8 mouse cellular contexts compared by ENCODE assay signal in genomic region chr2:26315072-26315924, GRCm38 (mm10). TPM values are rescaled to one million over a fixed set of nuclear protein-coding genes. Genes with fewer than 3 reads are reported as not detected.
DNase-seq lines count a peak whose midpoint lies in the region; ATAC-seq and TF ChIP-seq lines count a peak whose summit lies in the region.

Gene Gpsm1 (plus strand): TSS chr2:26315515.

- H3K9ac ChIP-seq in hindbrain, embryonic 15.5 days = peak within 1 kb of the TSS; percentile 82

- peak within 1 kb of the TSS; percentile 93 for H3K27ac ChIP-seq in gastrocnemius, adult 2 months
- H3K27ac ChIP-seq in hindbrain, embryonic 15.5 days (replicated peaks) = peak within 1 kb of the TSS; percentile 91

- intact Hi-C loops in gastrocnemius, adult 2 months (cut with DNase I) = loop anchor here (5.0 kb wide), 1 partner anchor 37 kb away; the partner anchor contains the start of gene Dnlz
- intact Hi-C loops in left cerebral cortex, postnatal 10 days (cut with DNase I) = no loop called here

- H3K9me3 ChIP-seq in hindbrain, embryonic 15.5 days = no peaks in the 10 kb centered on the region
- H3K9me3 ChIP-seq in megakaryocyte, embryonic 14.5 days = no peaks in the 10 kb centered on the region

- ATAC-seq in Patski = peak; percentile 37
- ATAC-seq in hindbrain, embryonic 15.5 days (ENCODE audit: low FRiP score, low read depth) = peak; percentile 88

- H3K4me1 ChIP-seq in hindbrain, embryonic 15.5 days (replicated peaks) = peaks cover 50% of the 10 kb centered on the region
- H3K4me1 ChIP-seq in megakaryocyte, embryonic 14.5 days = peaks cover 83% of the 10 kb centered on the region

- peak within 1 kb of the TSS; percentile 87 for H3K4me2 ChIP-seq in hindbrain, embryonic 15.5 days

- CTCF ChIA-PET in Patski (lab: Charles Lee) = interaction anchor here (1.5 to 2.5 kb wide), 3 partner anchors 10 to 94 kb away, joined by 4 to 16 read pairs (median 6); partner anchors contain the start of gene Inpp5e

- H3K27me3 ChIP-seq in Patski = no peaks in the 10 kb centered on the region
- no peaks in the 10 kb centered on the region for H3K27me3 ChIP-seq in hindbrain, embryonic 15.5 days
- peaks cover 24% of the 10 kb centered on the region for H3K27me3 ChIP-seq in megakaryocyte, embryonic 14.5 days (replicated peaks)

- in situ Hi-C loops in Patski (cut with MboI; ENCODE audit: low pct_unique_long_range_greater_than_20kb) = loop anchor here (10.0 kb wide), 1 partner anchor 250 kb away; no protein-coding TSS in a partner anchor

- no peaks in the 10 kb centered on the region for H3K36me3 ChIP-seq in hindbrain, embryonic 15.5 days
- H3K36me3 ChIP-seq in megakaryocyte, embryonic 14.5 days (replicated peaks; ENCODE audit: low read length) = peaks cover 2% of the 10 kb centered on the region

- POLR2A ChIA-PET in Patski (lab: Charles Lee) = interaction anchor here (0.6 kb wide), 1 partner anchor 22 kb away, joined by 3 read pairs; no protein-coding TSS in a partner anchor

- no peak for TF ChIP-seq CTCF in Patski (IDR thresholded peaks at IDR 0.05)
- no peak for TF ChIP-seq CTCF in gastrocnemius, adult 2 months (IDR thresholded peaks at IDR 0.05)

- no peak for DNase-seq in Patski (ENCODE audit: low read depth, low spot score)
- DNase-seq in cerebellum, postnatal 10 days = peak; percentile 93 to 96
- peak; percentile 90 for DNase-seq in gastrocnemius, adult 2 months
- peak in 1 of 2 experiments; percentile 92 for DNase-seq in left cerebral cortex, postnatal 10 days (ENCODE audit: extremely low spot score in 1 of 2, low spot score in 2 of 2)
- peak; percentile 90 for DNase-seq in right cerebral cortex, postnatal 10 days (ENCODE audit: low spot score in 2 of 2)
- peak; percentile 83 for DNase-seq in urinary bladder, postnatal 14 days (ENCODE audit: low spot score)

- WGBS in hindbrain, embryonic 15.5 days = under 1% methylated on average over 55 of the region's 66 CpGs

- H3K4me3 ChIP-seq in gastrocnemius, adult 2 months = peak within 1 kb of the TSS; percentile 89
- H3K4me3 ChIP-seq in hindbrain, embryonic 15.5 days = peak within 1 kb of the TSS; percentile 63
- H3K4me3 ChIP-seq in megakaryocyte, embryonic 14.5 days (replicated peaks) = peak within 1 kb of the TSS; percentile 97

RNA-seq across cellular contexts. Expression of gene Gpsm1, which starts in this region (rescaled TPM):
- 23.3 TPM for polyA plus RNA-seq in Patski (2021)
- 1 to 10 TPM; 2.3 to 2.6 TPM for total RNA-seq in gastrocnemius, adult 2 months (2021)
- 177 and 199 TPM in 2 replicates for polyA plus RNA-seq in hindbrain, embryonic 15.5 days (2015; fragmentation: Nextera tagmentation; extraction: Ambion mirVana)
- total RNA-seq in left cerebral cortex, postnatal 10 days (2021) = 100 to 1,000 TPM; 103 to 108 TPM
- polyA plus RNA-seq in megakaryocyte, embryonic 14.5 days (2012; ENCODE audit: insufficient read depth, low replicate concordance) = 39.8 and 114 TPM in 2 replicates

Comparison
In these comparisons a context has a peak if more than half of its experiments do, and no peak if none do; other contexts are left out.
1. RNA of gene Gpsm1 (total RNA-seq): 103 to 108 TPM in left cerebral cortex, postnatal 10 days; 2.3 to 2.6 TPM in gastrocnemius, adult 2 months; every median in the first group is over 10 times any median in the second.
2. Peak in every context shown above with its lines, with median percentiles within 50 percentile points of each other: H3K4me3 ChIP-seq.